Mouse (Mus musculus) lung, postnatal 0 days (tissue): Measurements from ENCODE around the gene Dab2ip.

Experiments used
- CTCF ChIP-seq: IDR thresholded peaks from 2 replicates; pipeline ENCODE4 v1.5.1; 2016; ENCODE audit warnings: antibody characterized with exemption, mild to moderate bottlenecking
- EP300 ChIP-seq: IDR thresholded peaks from 2 replicates; pipeline ENCODE4 v1.6.1; 2016; ENCODE audit warnings: antibody characterized with exemption, mild to moderate bottlenecking, control low read depth

- TF ChIP-seq EP300 (no peak), CTCF (no peak; the same call in none of the 2 replicates)
Observed at GRCm38 (mm10) chr2:35661454-35662000, 103.5 kb downstream of the Dab2ip start.
